Mouse (Mus musculus) testis, postnatal 14 days (tissue): ENCODE data around the gene Coq8a.

Source experiments
- DNase-seq: peaks from one replicate; pipeline ENCODE4 v3.0.0; 2021; ENCODE audit warnings: low spot score

The Coq8a gene

GRCm38 (mm10) chr1:180175167-180175566 is 24.2 kb downstream of the Coq8a start:
- DNase-seq, result no peak

GRCm38 (mm10) chr1:180174718-180175117 is 24.7 kb downstream of the Coq8a start:
- no peak for DNase-seq

- DNase-seq, result no peak
Observed at GRCm38 (mm10) chr1:180173017-180173416, 26.4 kb downstream of the Coq8a start.

GRCm38 (mm10) chr1:180172600-180172999 is 26.8 kb downstream of the Coq8a start:
- no peak for DNase-seq

GRCm38 (mm10) chr1:180171883-180172282 is 27.5 kb downstream of the Coq8a start:
- DNase-seq, result no peak

- no peak for DNase-seq
Observed at GRCm38 (mm10) chr1:180170071-180170470, 29.3 kb downstream of the Coq8a start.

GRCm38 (mm10) chr1:180169161-180169560 is 30.2 kb downstream of the Coq8a start:
- DNase-seq, result no peak

- DNase-seq, result no peak
Observed at GRCm38 (mm10) chr1:180168294-180168693, 31.1 kb downstream of the Coq8a start.

GRCm38 (mm10) chr1:180166533-180166932 is 32.9 kb downstream of the Coq8a start:
- DNase-seq, result no peak

GRCm38 (mm10) chr1:180162986-180163385 is 36.4 kb downstream of the Coq8a start:
- no peak for DNase-seq

- no peak for DNase-seq
Observed at GRCm38 (mm10) chr1:180161566-180162355, 37.6 kb downstream of the Coq8a start.

GRCm38 (mm10) chr1:180161160-180161559 is 38.2 kb downstream of the Coq8a start:
- no peak for DNase-seq

GRCm38 (mm10) chr1:180160545-180160944 is 38.9 kb downstream of the Coq8a start:
- no peak for DNase-seq

- DNase-seq, result no peak
Observed at GRCm38 (mm10) chr1:180158648-180159047, 40.8 kb downstream of the Coq8a start.

- no peak for DNase-seq
Observed at GRCm38 (mm10) chr1:180151191-180151590, 48.2 kb downstream of the Coq8a start.

- no peak for DNase-seq
Observed at GRCm38 (mm10) chr1:180148563-180148962, 50.8 kb downstream of the Coq8a start.

GRCm38 (mm10) chr1:180148036-180148435 is 51.4 kb downstream of the Coq8a start:
- no peak for DNase-seq

GRCm38 (mm10) chr1:180140970-180141369 is 58.4 kb downstream of the Coq8a start:
- DNase-seq, result no peak

- DNase-seq, result no peak
Observed at GRCm38 (mm10) chr1:180139158-180139557, 60.2 kb downstream of the Coq8a start.

GRCm38 (mm10) chr1:180132187-180132586 is 67.2 kb downstream of the Coq8a start:
- DNase-seq, result no peak

- DNase-seq, result no peak
Observed at GRCm38 (mm10) chr1:180131402-180131801, 68.0 kb downstream of the Coq8a start.

GRCm38 (mm10) chr1:180128077-180128792 is 71.2 kb downstream of the Coq8a start:
- no peak for DNase-seq

- no peak for DNase-seq
Observed at GRCm38 (mm10) chr1:180118233-180118632, 81.2 kb downstream of the Coq8a start.
